Comparison of ENCODE assay signal across 9 mouse cellular contexts in the genomic region with DNA sequence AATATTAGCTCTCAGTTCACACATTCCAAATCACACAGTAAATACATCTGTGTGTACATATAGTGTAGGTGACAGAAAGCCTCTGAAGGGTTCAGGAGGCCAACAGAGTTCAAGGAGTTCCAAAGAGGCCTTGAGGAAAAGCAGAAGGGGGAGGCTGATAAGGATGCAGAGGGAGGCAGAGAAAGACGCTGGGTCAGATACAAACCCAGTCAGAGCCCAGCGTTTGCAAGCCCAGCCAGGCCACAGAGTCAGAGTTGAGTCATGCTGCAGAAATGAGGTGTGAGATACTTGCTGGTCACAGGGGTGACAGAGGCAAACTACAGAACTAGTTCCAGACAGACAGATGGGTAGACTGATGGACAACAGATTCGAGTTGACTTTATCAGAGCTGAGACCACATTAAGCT.
DNase-seq lines count a peak whose midpoint lies in the region; ATAC-seq lines count a peak whose summit lies in the region.
"Had no signal": no experiment of that assay in that cellular context is flagged by ENCODE, and none has a peak within 500 bp of the region (broad histone marks: within the 10 kb centered on the region; RNA-seq: fewer than 3 reads in every experiment).

No protein-coding gene starts in this region.

- peak; percentile 51 for ATAC-seq in heart, embryonic 15.5 days (replicated peaks; ENCODE audit: insufficient number of reproducible peaks, insufficient read depth, low FRiP score, low read depth)
- no peak for ATAC-seq in kidney, embryonic 14.5 days (ENCODE audit: low FRiP score, low TSS enrichment)

- no peaks in the 10 kb centered on the region for H3K36me3 ChIP-seq in heart, embryonic 15.5 days
- H3K36me3 ChIP-seq in kidney, embryonic 14.5 days (ENCODE audit: control insufficient read depth, insufficient read depth, low read length), result no peaks in the 10 kb centered on the region

- H3K4me2 ChIP-seq in heart, embryonic 15.5 days, result no peak overlapping the region
- H3K4me2 ChIP-seq in kidney, embryonic 14.5 days (replicated peaks; ENCODE audit: low read depth, low read length), result no peak overlapping the region

- 14% methylated on average over 3 of the region's 3 CpGs for WGBS in heart, embryonic 15.5 days
- WGBS in kidney, embryonic 14.5 days, result 51% methylated on average over 3 of the region's 3 CpGs

- H3K9me3 ChIP-seq in heart, embryonic 15.5 days (replicated peaks), result no peaks in the 10 kb centered on the region
- H3K9me3 ChIP-seq in kidney, embryonic 14.5 days (ENCODE audit: control insufficient read depth, low read length), result no peaks in the 10 kb centered on the region

- peak; percentile 81 for DNase-seq in 3T3-L1 (ENCODE audit: low read depth, low spot score)
- peak; percentile 70 for DNase-seq in Muller cell, postnatal 12 days (ENCODE audit: inconsistent ontology term)
- DNase-seq in lung, adult 18-20 months, result peak; percentile 66 to 80
- no peak for DNase-seq in thymus, postnatal 4 days
- no peak for DNase-seq in cerebellum, postnatal 25 days
- DNase-seq in thymus, postnatal 25 days, result no peak
- DNase-seq: right cerebral cortex, postnatal 4 days had no signal

- no peak overlapping the region for H3K4me3 ChIP-seq in heart, embryonic 15.5 days
- H3K4me3 ChIP-seq in kidney, embryonic 14.5 days (ENCODE audit: low read length), result no peak overlapping the region

- peak overlapping the region; percentile 64 for H3K27ac ChIP-seq in heart, embryonic 15.5 days
- no peak overlapping the region for H3K27ac ChIP-seq in kidney, embryonic 14.5 days (ENCODE audit: low read depth, low read length)

- no peak overlapping the region for H3K9ac ChIP-seq in heart, embryonic 15.5 days
- no peak overlapping the region for H3K9ac ChIP-seq in kidney, embryonic 14.5 days (ENCODE audit: low read depth, low read length)

- H3K4me1 ChIP-seq in heart, embryonic 15.5 days (replicated peaks), result peaks cover 37% of the 10 kb centered on the region
- no peaks in the 10 kb centered on the region for H3K4me1 ChIP-seq in kidney, embryonic 14.5 days (ENCODE audit: control insufficient read depth, insufficient read depth, low read length)

- no peaks in the 10 kb centered on the region for H3K27me3 ChIP-seq in heart, embryonic 15.5 days
- no peaks in the 10 kb centered on the region for H3K27me3 ChIP-seq in kidney, embryonic 14.5 days (ENCODE audit: control insufficient read depth, insufficient read depth, low read length)

Comparison
In these comparisons a context has a peak if more than half of its experiments do, and no peak if none do; other contexts are left out.
1. DNase-seq: peak in 3T3-L1 (single experiment), Muller cell, postnatal 12 days (single experiment) and lung, adult 18-20 months (2 of 2); none in thymus, postnatal 4 days (single experiment), cerebellum, postnatal 25 days (0 of 2) and thymus, postnatal 25 days (single experiment).